Mouse (Mus musculus) adrenal gland, adult 18-20 months (tissue): ENCODE results near the gene Mpp5. TPM values are rescaled to one million over a fixed set of nuclear protein-coding genes. Genes with fewer than 3 reads are reported as not detected.
A peak's percentile ranks its signal among the peaks of the same experiment; 100 is the strongest.

ENCODE experiments used
- DNase-seq, 2 experiments: peaks; one replicate each; pipeline ENCODE4 v3.0.0; 2021 to 2022; ENCODE audit warnings: low spot score in 2 of 2
- long read RNA-seq, 2 experiments: library from polyadenylated mRNA; stranded (forward); transcript quantifications; one replicate each; pipeline ENCODE4 v2.0.0; 2021
- total RNA-seq, 2 experiments: library from RNA; stranded (reverse); gene quantifications; 1 replicate in 1 of 2; 2 replicates in 1 of 2; pipeline ENCODE4 v1.2.3; 2021

Gene Mpp5
- 10 to 100 TPM; 22.9 to 29.4 TPM for total RNA-seq
- long read RNA-seq, experiment 1, partial matches to known transcripts = 0 of 3 reads
- long read RNA-seq, experiment 1, other reads (novel, unspliced or antisense) = 3 of 3 reads
- long read RNA-seq, experiment 2, full-length matches to known transcripts = 8 of 40 reads
- long read RNA-seq, experiment 2, partial matches to known transcripts = 13 of 40 reads
- long read RNA-seq, experiment 2, other reads (novel, unspliced or antisense) = 19 of 40 reads

GRCm38 (mm10) chr12:78748557-78749377, at the start of gene Mpp5:
Gene Mpp5 (plus strand): TSS chr12:78748907.
- peak; percentile 93 to 95 for DNase-seq

DNA sequence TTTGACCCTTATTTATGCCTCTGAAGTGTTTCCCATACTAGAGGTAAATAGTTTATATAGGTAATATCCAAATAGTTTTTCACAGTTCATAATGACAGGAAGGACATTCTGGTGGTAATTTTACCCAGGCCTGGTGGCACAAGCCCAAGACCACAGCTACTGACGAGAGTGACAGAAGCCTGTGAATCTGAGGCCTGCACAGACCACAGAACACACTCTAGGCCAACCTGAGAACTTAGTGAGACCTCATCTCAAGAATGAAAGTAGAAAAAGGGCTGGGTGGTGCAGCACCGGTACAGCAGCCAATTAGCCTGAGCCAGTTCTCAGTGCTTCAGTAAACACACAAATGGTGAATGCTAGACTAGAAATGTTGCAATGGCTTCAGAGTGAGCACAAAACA, 30.9 kb upstream of the Mpp5 start:
- no peak for DNase-seq

DNA sequence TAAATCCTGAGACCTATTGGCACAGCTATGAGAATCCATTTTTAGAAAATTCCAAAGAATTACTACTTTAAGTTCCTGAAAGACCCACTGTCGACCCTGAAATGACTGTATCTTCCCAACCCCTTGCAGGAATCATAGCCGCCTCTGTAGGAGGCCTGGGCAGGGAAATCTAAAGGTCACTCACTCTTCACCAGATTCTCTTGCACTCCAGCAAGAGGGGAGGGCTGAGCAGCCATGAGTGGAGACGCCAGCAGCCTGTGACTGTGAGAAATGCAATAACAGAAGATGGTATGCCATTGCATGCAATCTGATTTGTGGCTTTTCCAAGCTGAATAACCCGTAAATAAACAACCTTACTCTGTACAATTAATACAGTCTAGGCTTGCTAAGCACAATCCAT, 21.0 kb upstream of the Mpp5 start:
- DNase-seq = no peak

GRCm38 (mm10) chr12:78739633-78740032, 9.1 kb upstream of the Mpp5 start:
- no peak for DNase-seq

DNA sequence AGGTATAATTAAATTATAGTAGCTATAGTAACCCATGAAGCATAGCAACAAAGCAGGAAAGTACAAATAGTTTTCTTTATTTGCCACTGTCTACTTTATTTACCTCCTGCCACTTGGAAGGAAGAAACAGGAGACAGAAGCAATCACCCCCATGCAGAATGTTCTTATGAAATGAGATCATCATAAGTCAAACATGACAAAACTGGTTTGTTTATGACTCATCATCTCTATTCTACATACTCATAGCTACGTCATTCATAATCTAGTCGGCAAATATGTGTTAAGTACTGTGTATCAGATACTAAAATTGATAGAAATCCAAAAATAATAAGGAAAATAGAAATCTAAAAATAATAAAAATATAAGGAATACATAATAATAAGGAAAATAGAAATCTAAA, 8.4 kb upstream of the Mpp5 start:
- DNase-seq = no peak

DNA sequence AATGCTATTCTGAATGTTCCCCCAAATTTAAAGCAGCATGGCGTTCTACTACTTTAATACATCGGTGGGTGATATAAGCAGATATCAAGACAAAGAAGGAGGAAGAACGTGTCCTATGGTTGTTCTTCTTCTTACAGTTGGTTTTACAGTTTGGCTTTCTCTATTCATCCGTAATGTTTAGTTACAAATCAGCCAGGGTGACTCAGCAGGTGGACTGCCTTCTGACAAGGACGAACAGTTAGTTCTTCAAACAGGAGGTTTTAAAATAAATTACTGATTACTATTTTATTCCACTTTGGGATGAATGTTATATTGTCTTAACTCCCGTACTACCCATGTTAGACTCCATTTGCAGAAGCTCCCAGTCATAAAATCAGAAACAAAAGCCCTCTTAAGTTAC, 2.5 kb upstream of the Mpp5 start:
- no peak for DNase-seq

DNA sequence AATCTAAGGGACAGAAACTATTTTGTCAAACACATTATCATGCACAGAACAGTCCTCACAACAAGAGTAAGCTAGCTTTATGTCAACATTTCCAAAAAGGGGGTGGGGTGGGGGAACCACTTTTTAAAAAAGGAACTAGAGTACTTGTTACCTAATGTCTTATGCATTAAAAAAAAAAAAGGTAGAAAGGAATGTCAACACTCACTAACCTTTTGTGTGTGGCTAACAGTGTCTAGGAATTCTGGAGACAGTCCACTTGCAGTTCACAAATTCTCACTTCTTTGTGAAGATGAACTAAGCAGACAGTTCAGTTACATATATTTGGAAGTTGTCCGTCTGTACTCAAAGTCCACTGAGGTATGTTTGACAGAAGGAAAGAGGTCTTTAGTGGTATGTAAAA, 1.3 kb upstream of the Mpp5 start:
- no peak for DNase-seq

- peak; percentile 26 to 27 for DNase-seq
Measured at GRCm38 (mm10) chr12:78748113-78748512, 594 bp upstream of the Mpp5 start.

DNA sequence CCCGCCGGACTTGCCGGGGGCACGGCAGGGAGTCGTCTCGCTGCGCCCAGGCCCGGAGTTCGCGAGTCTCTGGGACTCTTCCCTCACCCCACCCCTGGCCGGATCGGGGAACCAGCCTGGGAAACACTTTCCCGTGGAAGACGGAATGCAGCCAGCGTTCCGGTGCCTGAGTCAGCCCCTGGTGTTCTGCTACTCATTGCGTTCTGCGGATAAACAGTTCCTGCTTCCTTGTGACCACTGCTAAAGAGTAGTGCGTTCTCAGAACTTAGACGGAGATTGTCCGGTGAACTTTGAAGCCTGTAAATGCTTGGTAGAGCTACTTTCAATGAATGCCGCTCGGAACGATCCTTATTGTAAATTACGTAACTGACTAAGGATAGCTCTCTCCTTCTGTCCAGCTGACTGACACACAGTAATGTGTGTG, 683 bp downstream of the Mpp5 start:
- DNase-seq = peak; percentile 57 to 64

- no peak for DNase-seq
Measured at GRCm38 (mm10) chr12:78761979-78762378, 13.3 kb downstream of the Mpp5 start.

GRCm38 (mm10) chr12:78769031-78769713, 20.5 kb downstream of the Mpp5 start:
- peak in 1 of 2 experiments; percentile 16 for DNase-seq

- DNase-seq = no peak
Measured at GRCm38 (mm10) chr12:78773211-78773610, 24.5 kb downstream of the Mpp5 start.

DNA sequence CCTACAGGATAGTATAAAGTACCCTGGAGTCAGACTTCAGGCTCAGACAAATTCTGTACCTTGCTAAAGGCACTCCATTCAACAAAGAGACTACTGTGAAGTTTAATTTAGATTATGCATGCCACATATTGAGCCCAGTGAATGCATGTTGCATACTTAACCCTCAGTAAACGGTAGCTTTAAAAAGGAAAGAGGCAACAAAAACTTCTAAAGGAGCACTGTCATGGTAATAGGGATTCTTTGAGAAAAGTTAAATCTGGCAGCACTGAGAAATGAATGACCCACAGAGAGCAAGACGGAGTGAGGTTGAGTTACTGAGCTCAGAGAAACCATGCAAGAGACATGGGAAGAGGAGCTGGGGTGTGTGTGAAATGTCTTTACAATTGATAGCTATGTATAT, 29.2 kb downstream of the Mpp5 start:
- DNase-seq = no peak

GRCm38 (mm10) chr12:78778423-78779067, 29.8 kb downstream of the Mpp5 start:
- DNase-seq = no peak

DNA sequence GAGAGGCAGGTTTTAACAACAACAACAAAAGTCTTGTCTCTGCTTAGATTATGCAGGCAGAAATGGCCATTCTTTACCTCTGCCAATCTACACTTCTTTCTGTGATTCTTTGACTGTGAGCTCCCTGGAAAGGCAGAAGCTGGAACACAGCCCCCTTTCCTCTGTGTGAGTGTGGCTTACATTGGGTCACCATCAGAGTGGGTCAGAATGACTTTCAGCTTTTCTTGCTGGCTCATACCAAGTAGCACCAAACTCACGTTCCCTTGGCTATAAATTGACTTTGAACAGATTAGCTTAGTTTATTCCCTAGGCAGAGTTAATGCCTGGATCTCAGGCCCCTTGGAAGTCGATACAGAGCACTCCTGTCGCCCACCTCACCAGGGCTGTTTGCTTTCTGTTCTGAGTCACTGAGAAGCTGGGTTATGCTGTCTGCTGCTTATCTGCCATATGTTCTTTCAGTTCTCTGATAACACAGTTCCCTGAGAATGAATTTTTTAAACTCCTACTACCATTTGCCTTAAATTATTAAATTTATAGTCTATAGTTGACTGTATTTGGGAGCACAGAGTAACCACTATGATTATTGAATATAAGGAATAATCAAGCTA, 39.7 kb downstream of the Mpp5 start:
- no peak for DNase-seq

GRCm38 (mm10) chr12:78790791-78791190, 42.1 kb downstream of the Mpp5 start:
- DNase-seq = no peak

- no peak for DNase-seq
Measured at GRCm38 (mm10) chr12:78794236-78794635, 45.5 kb downstream of the Mpp5 start.

- no peak for DNase-seq
Measured at GRCm38 (mm10) chr12:78800036-78800435, 51.3 kb downstream of the Mpp5 start.

DNA sequence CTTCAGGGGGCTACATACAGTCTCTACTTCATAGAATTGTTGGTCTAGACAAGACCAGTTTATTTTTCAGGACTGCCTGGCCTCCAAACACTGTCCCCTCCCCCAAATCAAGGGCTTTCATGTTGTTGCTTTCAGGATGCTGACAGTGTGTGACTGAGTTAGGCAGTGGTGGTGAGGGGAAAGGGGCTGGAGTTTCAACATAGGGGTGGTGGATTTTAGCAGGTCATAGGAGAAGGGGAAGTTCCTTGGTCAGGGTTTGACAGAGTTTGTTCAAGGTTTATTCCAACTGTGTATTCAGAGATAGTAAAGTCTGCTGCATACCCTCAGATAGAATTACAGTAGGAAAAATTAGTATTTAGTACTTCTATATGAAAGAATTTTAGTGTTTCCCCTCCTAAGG, 53.1 kb downstream of the Mpp5 start:
- no peak for DNase-seq

- DNase-seq = no peak
Measured at GRCm38 (mm10) chr12:78814437-78814836, 65.7 kb downstream of the Mpp5 start.

DNA sequence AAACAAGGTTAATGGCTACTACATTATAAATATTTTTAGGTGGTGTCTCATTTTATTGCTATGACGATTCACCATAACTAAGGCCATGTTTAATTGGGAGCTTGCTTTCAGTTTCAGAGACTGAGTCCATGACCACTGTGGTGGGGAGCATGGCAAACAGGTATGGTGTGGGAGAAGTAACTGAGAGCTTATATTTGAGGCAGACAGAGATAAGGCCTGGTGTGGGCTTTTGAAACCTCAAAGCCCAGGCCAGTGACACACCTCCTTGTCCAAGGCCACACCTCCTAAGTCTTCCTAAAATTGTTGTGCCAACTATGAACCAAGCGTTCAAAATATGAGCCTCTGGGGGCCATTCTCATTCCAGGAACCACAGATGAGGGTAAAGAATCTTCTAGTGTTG, 85.8 kb downstream of the Mpp5 start:
- no peak for DNase-seq
